Mouse (Mus musculus): Measurements from ENCODE around the gene Myo10.
A peak's percentile ranks its signal among the peaks of the same experiment; 100 is the strongest.

The Myo10 gene

DNA sequence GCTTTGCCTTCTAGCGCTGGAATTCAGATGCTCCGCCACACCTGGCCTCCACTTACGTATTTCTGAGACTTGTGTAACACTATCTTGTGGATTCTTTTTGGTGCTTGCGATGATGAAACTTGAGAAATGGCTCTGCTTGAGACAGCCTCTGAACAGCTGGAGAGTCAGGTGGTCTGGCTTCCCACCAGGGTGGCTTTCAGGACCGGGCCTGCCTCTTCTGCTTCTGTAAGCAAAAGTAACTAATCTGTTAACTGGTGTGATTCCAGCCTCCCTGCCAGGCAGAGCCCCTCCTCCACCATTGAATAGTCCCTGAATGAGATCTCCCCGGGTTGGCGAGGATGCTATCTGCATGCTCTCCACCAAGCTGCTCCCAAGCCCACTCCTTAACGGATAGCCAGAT lies 140.0 kb downstream of the Myo10 start:
- DNase-seq (ENCODE audit: low spot score): peak; percentile 38

DNA sequence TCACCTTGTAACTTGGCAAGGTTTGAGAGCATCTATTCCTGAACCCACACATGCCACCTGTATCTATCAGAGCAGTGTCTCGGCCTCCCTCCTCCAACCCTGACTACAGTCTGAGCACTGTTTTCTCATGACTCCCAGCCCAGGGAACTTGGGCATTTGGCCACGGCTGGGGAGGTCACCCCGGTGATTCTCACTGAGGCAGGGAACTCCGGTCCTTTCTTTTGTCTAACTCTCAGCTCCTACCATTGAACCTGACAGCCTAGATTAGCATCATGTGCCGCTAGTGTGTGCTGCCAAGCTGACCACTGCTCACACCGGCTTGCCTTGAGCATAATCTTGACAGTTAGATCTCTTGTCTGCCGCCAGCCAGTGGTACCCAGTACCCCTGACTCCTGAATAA lies 140.8 kb downstream of the Myo10 start:
- no peak for DNase-seq (ENCODE audit: low spot score)

DNA sequence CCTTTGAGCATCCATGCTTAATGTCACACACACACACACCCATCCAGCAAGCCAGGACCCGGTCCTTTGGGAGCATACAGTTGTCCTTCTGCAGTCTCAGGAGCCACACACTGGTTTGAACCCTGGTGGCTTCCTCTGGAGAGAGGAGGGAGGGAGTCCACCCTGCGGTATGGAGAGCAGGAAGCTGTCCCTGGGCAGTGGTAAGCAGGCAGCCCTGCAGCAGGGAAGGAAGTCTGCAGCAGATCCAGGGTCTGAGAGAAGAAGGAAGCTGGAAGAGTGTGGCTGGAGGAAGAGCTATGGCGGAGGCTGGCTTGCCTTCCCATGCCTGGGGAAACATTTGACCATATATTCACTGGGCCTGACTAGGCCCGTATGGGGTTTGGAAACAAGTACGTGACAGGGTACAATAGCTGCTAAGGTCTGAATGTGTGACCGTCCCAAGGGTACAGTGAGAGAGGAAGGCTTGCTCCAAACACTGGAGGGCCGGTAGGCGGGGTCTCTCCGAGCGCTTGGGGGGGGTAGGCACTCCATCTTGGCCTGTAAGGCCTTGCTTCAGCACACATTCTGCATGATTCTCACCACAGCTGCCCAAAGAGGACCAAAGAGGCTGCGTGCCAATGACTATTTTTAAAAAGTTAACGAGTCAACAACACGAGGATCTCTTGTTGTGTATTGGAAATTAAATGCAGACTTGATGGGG lies 142.5 kb downstream of the Myo10 start:
- no peak for DNase-seq (ENCODE audit: low spot score)

DNA sequence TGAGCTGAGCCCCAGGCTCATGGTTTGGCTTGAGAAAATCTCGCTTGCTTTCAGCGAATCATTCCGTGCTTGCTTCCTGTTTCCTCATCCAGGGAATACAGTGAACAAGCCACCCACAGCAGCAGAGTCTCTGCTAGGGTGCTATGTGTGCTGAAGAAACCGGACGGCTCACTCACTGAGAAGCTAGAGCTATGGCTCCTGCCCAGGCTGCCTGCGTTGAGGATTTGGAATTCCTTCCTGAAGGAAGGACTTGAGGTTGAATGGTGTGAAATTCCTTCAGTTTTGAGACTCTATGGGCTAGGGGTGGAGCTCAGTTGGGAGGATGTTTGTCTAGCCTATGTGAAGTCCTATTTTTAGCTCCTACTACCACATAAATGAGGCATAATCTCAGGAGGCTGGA lies 145.5 kb downstream of the Myo10 start:
- peak; percentile 52 for DNase-seq (ENCODE audit: low spot score)

DNA sequence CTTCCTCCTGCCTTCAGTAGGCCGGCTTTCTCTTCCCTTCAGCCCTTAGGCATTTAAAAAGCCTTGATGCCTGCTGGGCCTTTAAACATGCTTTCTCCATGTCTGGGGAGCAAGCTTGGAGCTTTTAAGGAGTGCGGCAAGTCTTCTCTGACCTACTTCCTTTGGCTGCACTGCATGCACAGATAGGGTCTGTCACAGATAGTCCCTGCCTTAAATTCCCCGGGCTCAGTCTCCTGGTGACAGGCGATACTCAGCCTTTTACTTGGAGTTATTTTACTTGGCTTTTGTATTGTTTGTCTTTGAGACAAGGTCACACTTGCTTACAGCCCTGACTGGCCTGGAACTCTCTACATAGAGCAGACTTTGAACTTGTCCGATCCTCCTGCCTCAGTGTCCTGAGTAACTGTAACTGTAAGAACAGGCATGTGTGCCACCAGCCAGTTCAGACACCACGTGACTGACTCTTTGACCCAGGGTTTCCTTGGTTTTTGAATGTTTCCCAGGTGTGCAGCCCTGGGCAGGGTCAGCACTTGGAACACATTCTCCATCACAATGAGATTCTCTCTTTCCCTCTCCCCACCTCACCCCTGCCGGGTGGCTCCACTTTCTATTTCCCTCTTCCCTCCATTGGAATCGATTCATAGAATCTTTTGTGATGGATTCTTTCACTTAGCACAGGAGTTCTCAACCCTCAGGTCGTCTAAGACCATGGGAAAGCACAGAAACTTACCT lies 147.4 kb downstream of the Myo10 start:
- no peak for DNase-seq (ENCODE audit: low spot score)

DNA sequence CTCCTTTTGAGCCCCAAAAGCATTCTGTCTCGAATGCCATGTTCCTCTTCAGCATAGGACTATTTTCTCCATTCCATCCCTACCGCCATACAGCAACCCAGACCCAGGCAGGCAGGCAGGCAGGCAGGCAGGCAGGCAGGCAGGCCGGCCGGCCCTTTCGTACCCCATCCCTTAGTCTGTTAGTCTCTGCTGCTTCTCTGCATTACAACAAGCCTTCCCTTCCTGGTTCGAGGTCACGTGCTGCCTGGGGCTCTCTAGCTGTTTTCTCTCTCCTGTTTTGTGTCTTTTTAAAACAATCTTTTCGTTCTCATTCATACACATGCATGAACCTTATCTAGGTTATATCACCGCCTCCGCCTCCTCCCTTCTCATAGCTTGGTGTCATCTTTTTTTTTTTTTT lies 149.5 kb downstream of the Myo10 start:
- DNase-seq (ENCODE audit: low spot score): no peak

DNA sequence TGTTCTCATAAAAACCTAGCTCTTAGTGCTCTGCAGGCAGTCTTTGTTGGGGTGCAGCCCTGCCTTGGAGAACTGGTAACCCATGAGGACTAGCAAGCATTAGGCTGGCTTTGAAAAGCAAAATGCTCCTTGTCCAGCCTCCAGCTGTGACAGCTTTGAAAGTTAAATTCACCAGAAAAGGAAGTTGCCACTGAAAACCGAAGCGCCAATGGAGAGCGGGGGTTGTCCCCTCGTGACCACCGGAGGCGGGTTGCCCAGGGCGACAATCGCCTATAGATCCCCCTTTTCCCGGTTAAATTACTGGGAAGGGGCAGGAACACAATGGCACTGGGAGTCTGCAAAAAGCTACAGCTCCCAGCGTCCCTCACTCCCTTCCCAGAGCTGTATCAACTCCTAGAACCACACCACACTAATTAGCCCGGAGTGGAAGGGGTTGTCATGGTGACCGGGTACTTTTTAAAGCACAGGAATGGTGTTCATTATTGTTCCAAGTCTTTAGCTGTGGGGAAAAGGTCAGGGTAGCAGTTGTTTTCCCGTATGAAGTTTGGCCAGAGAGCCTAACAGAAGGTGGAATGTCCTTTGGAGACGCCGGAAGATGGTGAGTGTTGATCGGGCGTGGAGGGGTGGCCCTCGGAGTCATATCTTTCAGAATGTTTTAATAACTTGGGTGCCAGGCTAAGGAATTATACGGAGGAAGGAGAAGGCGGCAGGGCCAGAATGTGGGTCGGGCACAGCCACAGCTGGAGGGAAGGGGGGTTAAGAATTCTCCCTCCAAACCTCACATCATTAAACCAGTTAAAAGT lies 151.6 kb downstream of the Myo10 start:
- peak; percentile 47 for DNase-seq (ENCODE audit: low spot score)

DNA sequence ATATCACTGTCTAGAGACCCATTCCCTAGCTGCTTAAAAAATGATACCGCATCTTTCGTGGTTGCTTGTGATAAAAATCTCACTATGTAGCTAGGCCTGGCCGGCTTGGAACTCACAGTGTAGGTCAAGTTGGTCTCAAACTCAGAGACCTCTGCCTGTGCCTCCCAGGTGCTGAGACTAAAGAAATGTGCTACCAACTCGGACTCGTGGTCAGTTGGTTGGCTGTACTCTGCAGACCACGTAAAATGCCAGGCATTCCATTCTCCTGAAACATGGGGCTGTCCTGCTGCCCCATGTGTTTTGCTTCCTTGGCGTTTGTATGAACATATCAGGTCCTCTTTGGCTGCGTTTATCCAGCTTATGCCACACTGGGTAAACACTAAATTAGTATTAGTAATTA lies 156.6 kb downstream of the Myo10 start:
- no peak for DNase-seq (ENCODE audit: low spot score)

DNA sequence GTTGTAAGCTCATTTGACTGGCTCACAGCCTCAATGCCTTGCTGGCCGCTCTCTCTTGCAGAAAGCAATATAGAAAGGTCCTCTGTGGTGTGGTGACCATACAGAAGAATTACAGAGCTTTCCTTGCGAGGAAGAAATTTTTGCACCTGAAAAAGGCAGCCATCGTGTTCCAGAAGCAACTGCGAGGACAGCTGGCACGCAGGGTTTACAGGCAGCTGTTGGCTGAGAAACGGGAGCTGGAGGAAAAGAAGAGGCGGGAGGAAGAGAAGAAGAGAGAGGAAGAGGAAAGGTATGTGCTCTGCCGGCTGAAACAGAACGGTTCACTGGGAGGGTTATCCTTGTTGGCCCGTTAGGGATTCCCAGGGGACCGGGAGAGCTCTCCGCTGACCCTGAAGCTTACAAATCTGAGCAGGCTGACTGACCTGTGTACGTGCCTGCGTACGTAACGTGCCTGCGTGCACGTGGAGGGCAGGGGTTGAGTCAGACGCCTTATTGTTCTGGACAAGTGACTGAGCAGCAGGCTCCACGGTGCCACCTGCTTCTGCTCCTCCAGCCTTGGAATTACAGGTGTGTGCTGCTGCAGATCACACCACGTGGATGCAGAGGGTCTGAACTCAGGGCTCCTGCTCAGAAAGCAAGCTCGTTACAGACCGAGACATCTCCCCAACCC lies 157.3 kb downstream of the Myo10 start:
- DNase-seq (ENCODE audit: low spot score): no peak

DNA sequence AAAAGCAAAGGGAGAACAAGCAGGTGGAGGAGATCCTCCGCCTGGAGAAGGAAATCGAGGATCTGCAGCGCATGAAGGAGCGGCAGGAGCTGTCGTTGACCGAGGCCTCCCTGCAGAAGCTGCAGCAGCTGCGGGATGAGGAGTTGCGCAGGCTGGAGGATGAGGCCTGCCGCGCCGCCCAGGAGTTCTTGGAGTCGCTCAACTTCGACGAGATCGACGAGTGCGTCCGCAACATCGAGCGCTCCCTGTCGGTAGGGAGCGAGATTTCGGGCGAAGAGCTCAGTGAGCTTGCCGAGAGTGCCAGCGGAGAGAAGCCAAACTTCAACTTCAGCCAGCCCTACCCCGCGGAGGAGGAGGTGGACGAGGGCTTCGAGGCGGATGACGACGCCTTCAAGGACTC lies 158.7 kb downstream of the Myo10 start:
- no peak for DNase-seq (ENCODE audit: low spot score)

DNA sequence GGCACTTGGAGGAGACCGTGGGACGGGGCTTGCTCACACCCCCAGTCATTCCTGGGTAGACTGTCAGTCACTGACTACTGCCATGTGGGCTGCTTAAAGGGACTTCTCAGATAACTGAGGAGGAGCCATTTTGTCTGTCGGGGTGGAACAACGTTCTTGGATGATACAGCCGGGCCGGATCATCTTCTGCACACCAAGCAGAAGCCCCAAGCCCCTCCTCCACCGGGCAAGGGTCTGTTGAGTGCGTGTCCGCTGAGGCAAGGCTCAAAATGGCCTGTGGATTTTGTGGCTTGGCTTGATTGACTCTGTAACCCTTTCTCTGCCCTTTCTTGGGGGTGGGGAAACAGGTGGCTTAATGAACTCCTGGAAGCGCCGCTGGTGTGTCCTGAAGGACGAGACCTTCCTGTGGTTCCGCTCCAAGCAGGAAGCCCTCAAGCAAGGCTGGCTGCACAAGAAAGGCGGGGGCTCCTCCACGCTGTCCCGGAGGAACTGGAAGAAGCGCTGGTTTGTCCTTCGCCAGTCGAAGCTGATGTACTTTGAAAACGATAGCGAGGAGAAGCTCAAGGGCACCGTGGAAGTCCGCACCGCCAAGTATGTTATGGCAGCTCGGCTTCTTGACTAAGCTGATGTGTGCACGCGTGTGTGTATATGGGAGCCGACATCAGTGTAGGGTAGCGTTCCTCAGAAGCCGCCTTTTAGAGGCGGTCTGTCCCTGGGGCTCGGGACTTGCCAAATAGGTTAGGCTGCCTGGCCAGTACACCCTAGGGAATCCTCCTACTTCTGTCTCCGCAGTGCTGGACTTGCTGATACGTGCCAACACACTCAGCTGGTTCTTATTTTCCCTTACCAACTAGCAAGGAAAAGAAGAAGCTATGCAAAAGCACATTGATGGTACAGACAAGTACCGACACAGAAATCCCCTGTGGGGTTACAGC lies 163.4 kb downstream of the Myo10 start:
- DNase-seq (ENCODE audit: low spot score): no peak

DNA sequence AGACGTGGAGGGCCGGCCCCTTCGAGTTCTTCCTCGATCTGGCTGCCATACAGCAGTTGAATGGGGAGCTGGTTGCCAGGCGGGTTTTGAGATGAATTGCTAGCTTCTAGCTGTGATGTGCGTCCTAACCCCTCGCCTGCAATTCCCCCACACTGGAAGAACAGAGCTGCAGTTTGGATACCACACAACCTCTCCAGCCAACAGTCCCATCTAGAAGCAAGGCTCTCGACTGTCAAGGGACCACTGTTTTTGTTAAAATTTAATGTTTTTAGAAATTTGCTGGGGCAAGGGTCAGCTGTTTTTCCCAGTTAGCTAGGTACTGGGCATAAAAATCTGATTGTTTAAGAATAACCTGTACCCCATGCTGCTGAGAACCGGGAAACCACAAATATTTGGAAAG lies 165.1 kb downstream of the Myo10 start:
- no peak for DNase-seq (ENCODE audit: low spot score)

DNA sequence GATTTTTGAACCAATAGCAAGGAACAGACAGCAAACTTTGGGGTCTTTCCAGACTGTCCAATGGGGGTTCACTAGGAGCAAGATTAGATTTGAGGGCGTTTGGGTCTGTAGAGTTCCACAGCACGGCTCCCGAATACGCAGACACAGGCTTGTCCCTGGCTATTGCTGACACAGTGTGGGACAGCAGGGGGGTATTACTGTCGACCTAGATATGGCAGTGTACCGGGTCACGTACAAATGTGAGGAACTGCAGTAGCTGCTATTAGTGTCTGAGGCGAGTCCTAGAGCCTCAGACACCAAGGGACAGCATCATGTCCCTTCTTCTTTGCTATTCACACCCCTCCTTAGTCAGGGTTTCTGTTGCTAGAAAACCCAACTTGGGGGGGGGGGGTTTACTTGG lies 165.6 kb downstream of the Myo10 start:
- DNase-seq (ENCODE audit: low spot score): no peak

DNA sequence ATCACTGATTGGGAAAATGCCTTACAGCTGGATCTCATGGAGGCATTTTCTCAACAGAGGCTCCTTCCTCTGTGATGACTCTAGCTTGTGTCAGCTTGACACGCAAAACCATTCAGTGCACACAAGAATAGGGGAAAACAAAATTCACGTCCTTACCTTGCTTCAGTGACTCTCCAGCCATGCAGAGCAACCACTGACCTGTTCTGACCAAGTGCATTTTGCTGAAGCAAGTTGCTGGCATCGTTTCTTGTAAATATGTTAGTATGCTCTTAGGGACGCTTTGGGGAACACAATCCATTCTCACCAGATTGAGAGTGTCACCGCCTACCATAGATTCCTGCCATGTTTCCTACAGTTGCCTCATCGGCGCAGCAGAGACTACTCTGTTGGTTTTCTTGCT lies 166.2 kb downstream of the Myo10 start:
- no peak for DNase-seq (ENCODE audit: low spot score)

DNA sequence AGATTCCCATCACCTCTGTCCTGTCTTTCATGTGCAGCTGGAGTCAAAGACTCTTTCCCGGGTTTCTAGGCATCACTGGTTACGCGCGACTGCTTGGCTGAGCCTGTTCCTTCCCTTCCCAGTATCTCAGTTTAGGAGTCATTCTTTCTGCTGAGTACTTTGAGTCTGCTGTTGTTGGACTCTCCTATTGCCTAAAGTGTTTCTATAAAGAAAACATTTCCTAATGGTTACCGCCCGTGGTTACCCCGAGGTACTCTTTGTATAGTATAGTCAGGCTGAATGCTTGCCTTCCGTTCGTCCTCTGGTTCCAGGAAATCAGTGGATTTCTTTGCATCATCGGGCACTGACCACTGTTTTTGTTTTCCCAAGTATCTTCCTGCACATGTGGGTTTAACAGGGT lies 166.9 kb downstream of the Myo10 start:
- DNase-seq (ENCODE audit: low spot score): no peak

DNA sequence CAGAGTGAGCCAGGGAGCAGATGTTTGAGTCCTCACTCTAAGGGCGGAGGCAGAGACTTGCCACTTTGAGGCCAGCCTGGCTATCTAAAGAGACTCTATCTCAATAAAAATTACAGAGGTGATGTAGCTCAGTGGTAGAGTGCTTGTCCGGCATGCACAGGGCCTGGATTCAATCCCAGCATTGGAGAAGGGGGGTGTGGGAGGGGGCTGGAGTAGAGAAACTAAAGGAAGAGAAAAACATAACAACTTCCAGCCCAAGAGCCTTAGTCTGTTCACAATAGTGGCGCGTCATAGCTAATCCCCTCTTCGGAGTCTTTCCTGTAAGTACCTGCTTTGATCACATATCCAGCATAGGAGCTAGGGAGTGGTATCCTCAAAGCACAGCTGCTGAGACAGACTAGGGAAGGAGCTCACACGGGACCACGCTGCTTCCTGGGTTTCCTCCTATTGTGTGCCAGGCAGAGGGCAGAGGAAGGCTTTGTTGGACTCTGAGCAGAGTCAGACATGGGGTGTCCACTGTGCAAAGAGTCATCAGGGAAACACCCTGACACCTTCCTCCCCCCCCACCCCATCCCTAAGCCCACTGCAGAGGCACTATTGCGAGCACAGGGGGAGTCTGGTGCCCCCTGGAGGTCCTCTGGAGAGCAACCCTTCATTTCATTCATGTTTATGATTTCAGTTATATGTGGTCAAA lies 169.5 kb downstream of the Myo10 start:
- no peak for DNase-seq (ENCODE audit: low spot score)

DNA sequence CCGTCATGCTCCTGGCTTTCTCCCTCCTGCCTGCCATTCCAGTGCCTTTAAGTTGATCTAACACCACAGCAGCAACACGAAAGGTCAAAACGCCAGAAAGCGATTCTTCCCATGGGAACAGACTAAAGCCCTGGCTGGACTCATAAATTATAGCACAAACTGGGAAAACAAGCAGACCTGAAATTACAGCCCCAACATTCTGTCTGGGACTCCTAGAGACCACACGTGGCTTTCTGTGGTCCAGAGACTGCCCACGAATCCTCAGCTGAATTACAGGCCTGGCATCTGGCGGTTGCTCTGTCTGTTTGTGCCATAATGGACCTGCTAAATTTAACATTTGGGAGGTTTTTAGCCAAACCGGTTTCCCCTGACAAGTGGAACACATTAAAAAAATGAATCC lies 171.8 kb downstream of the Myo10 start:
- no peak for DNase-seq (ENCODE audit: low spot score)

DNA sequence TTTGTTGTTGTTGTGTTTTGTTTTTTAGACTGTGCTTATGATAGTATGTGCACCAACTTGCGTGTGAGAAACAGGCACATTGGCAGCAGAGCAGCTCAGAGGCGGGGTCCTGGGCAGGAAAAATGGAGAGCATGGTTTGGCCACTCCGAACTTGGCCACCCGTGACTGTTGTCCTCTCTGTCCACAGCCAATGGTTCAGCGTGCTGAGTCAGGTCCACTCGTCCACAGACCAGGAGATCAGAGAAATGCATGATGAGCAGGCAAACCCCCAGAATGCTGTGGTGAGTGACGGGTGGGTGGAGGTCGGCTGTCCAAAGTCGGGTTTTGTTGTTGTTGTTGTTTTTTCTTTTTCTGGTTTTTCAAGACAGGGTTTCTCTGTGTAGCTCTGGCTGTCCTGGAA lies 173.2 kb downstream of the Myo10 start:
- DNase-seq (ENCODE audit: low spot score): no peak

DNA sequence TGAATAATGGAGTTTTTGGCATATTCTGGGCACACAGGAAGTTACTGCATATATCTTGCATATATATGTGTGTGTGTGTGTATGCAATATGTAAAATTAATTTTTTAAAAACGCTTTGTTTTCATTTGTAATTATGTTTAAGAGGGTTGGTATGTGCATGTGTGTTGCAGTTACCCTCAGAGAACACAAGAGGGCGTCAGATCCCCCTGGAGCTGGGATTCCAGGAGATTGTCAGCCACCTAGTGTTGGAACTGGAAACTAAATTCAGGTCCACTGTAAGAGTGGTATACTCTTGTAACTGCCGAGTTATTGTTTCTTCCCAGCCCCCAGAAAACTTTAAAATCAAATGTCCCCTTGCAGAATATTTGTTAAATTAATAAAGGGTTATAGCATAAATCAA lies 174.0 kb downstream of the Myo10 start:
- no peak for DNase-seq (ENCODE audit: low spot score)

DNA sequence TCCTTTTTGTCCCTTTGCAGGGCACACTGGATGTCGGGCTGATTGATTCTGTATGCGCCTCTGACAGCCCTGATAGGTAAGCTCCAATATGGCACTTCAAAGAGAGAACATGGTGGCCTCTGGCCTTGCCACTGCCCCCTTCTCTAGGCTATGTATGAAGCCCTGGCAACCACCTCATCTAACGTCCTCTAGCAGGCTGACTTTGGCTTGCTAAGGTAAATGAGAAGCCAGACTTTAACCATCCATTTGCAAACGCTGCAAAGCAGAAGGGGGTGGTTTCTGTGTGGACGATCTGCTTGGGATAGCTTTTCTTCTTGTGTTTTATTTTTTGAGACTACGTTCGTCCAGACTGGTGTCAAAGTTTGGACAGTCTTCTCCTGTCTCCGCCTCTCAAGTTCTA lies 174.9 kb downstream of the Myo10 start:
- DNase-seq (ENCODE audit: low spot score): no peak

DNA sequence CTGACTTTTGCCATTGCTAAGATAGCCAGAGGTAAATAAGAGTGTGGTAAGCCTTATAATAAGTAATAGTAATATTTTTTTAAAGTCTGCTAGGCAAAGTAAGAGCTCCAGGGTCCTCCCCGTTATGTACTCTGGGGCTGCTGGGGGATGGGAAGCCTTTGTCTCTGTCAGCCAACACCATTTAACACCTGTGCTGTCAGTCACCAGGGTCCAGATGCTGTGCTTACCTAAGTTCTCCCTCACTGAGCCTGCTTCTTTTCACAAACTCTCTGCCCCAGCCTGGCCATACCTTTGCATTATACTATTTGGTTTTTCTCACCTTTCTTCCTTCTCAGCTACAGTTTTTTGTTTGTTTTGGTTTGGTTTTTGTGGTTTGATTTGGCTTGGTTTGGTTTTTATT lies 175.6 kb downstream of the Myo10 start:
- no peak for DNase-seq (ENCODE audit: low spot score)

Data from yolk sac, embryonic 10.5 days (tissue).